In the genomic region with DNA sequence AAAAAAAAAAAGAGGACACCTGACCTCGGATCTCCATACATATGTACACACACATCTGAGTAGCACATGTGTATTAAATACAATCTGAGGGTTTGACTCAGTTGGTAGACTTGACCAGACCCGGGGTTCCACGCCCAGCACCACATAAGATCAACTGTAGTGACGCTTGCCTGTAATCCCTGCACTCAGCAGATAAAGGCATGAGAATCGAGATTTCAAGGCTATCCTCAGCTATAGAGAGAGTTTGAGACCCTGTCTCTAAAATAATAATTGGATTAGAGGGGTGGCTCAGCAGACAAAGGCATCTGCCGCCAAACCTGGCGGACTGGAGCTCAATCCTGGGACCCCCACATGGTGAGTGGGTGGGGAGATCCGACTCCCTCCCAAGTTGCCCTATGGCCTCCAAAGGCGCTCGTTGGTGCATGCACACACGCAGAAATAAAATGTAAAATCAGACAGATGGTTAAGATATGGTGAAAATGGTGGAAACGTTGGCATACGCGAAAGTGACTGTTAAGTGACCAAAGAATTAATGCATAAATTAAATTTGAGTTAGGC, we compare ENCODE assay signal across 8 mouse cellular contexts. TPM values are rescaled to one million over a fixed set of nuclear protein-coding genes. Genes with fewer than 3 reads are reported as not detected.
A peak's percentile ranks its signal among the peaks of the same experiment; 100 is the strongest.
DNase-seq lines count a peak whose midpoint lies in the region; ATAC-seq and TF ChIP-seq lines count a peak whose summit lies in the region.

No protein-coding gene starts in this region.

- no peaks in the 10 kb centered on the region for H3K9me3 ChIP-seq in heart, postnatal 0 days (replicated peaks; ENCODE audit: control insufficient read depth, low read length)

- peak overlapping the region; percentile 74; the same call in 1 of the 2 replicates for H3K9ac ChIP-seq in heart, postnatal 0 days (replicated peaks; ENCODE audit: low read depth, low read length)

- H3K27ac ChIP-seq in kidney, adult 2 months (ENCODE audit: insufficient read depth, low read depth, low read length): no peak overlapping the region
- H3K27ac ChIP-seq in bone marrow, adult 2 months (ENCODE audit: control insufficient read depth, insufficient read depth, low read depth, low read length, poor library complexity): no peak overlapping the region
- no peak overlapping the region for H3K27ac ChIP-seq in heart, postnatal 0 days (ENCODE audit: low read depth)

- TF ChIP-seq CTCF in kidney, adult 2 months (conservative IDR thresholded peaks at IDR 0.05; ENCODE audit: insufficient read depth, insufficient read length, low read depth, low read length): no peak
- no peak for TF ChIP-seq CTCF in bone marrow, adult 2 months (IDR thresholded peaks at IDR 0.05; ENCODE audit: control insufficient read depth, insufficient read depth, low read length)
- no peak for TF ChIP-seq CTCF in heart, postnatal 0 days (IDR thresholded peaks at IDR 0.05; ENCODE audit: low read depth)

- no peak for TF ChIP-seq EP300 in heart, postnatal 0 days (IDR thresholded peaks at IDR 0.05; ENCODE audit: low read depth)

- no peak for TF ChIP-seq POLR2A in kidney, adult 2 months (IDR thresholded peaks at IDR 0.05; ENCODE audit: low read depth, low read length)
- no peak for TF ChIP-seq POLR2A in bone marrow, adult 2 months (IDR thresholded peaks at IDR 0.05; ENCODE audit: borderline replicate concordance, control insufficient read depth, low read depth, low read length)

- no peak for DNase-seq in kidney, adult 2 months
- DNase-seq in kidney, postnatal 10 days: no peak
- no peak for DNase-seq in heart, postnatal 0 days (ENCODE audit: low spot score)
- no peak for DNase-seq in gastrocnemius, postnatal 4 days (ENCODE audit: low spot score in 2 of 2)
- no peak for DNase-seq in left cerebral cortex, postnatal 10 days (ENCODE audit: extremely low spot score in 1 of 2, low spot score in 2 of 2)
- DNase-seq in embryo, embryonic 10 days (ENCODE audit: low spot score): no peak

- 25% methylated on average over 14 of the region's 14 CpGs for WGBS in kidney, adult 2 months
- 24% methylated on average over 14 of the region's 14 CpGs for WGBS in bone marrow, adult 2 months
- WGBS in heart, postnatal 0 days: 23% methylated on average over 14 of the region's 14 CpGs

- H3K4me3 ChIP-seq in kidney, adult 2 months (ENCODE audit: insufficient read depth, low read depth, low read length): peak overlapping the region; percentile 92
- peak overlapping the region; percentile 88 for H3K4me3 ChIP-seq in bone marrow, adult 2 months (replicated peaks; ENCODE audit: control insufficient read depth, low read depth, low read length)
- H3K4me3 ChIP-seq in heart, postnatal 0 days (ENCODE audit: low read depth, low read length): peak overlapping the region; percentile 90

- intact Hi-C loops in left cerebral cortex, postnatal 10 days (cut with DNase I): no loop called here

- ATAC-seq in heart, postnatal 0 days (ENCODE audit: insufficient read depth, low read depth): no peak
- 0 out of 2 replicates have a peak, but pooled peaks have one; percentile 1 for ATAC-seq in megakaryocyte progenitor cell, adult 5-6 weeks (replicated peaks; ENCODE audit: poor library complexity)

- H3K4me1 ChIP-seq in kidney, adult 2 months (ENCODE audit: control insufficient read depth, insufficient read depth, low read length): peaks cover 4% of the 10 kb centered on the region; the same call in 1 of the 2 replicates
- H3K4me1 ChIP-seq in bone marrow, adult 2 months (ENCODE audit: control insufficient read depth, insufficient read depth, low read length): no peaks in the 10 kb centered on the region; the same call in 1 of the 2 replicates
- H3K4me1 ChIP-seq in heart, postnatal 0 days (ENCODE audit: control insufficient read depth, insufficient read depth): peaks cover 16% of the 10 kb centered on the region

- peak overlapping the region; percentile 98 for H3K4me2 ChIP-seq in heart, postnatal 0 days (ENCODE audit: low read depth, low read length)

- no peaks in the 10 kb centered on the region for H3K27me3 ChIP-seq in kidney, adult 2 months (replicated peaks; ENCODE audit: control insufficient read depth, insufficient read depth, low read length)
- peaks cover 3% of the 10 kb centered on the region; the same call in 1 of the 2 replicates for H3K27me3 ChIP-seq in heart, postnatal 0 days (ENCODE audit: control insufficient read depth, insufficient read depth, low read length)

- H3K36me3 ChIP-seq in kidney, adult 2 months (ENCODE audit: control insufficient read depth, insufficient read depth, low read length): no peaks in the 10 kb centered on the region
- no peaks in the 10 kb centered on the region for H3K36me3 ChIP-seq in heart, postnatal 0 days (replicated peaks; ENCODE audit: control insufficient read depth, insufficient read depth, low read length)

RNA-seq across cellular contexts. Expression of gene Vac14, which starts 0.5 kb away (rescaled TPM):
- polyA plus RNA-seq in kidney, adult 2 months (2012; rRNA removed): 36.8 and 39.1 TPM in 2 replicates
- 10.1 and 19.2 TPM in 2 replicates for polyA plus RNA-seq in bone marrow, adult 2 months (2011; ENCODE audit: insufficient read depth, insufficient read length, low replicate concordance, missing spikeins)
- total RNA-seq in heart, postnatal 0 days (2014; rRNA removed; ENCODE audit: low replicate concordance): 13.6 and 23.2 TPM in 2 replicates
- polyA plus RNA-seq in heart, postnatal 0 days (2015; fragmentation: Nextera tagmentation; extraction: Ambion mirVana): 8.9 and 10.3 TPM in 2 replicates
- 33.2 and 38.1 TPM in 2 replicates for total RNA-seq in megakaryocyte progenitor cell, adult 5-6 weeks (2015)
- 24.9 and 26.2 TPM in 2 replicates for total RNA-seq in megakaryocyte progenitor cell, adult 5-6 weeks (2017)
- 10 to 100 TPM; 20.3 to 21.2 TPM for total RNA-seq in gastrocnemius, postnatal 4 days (2021)
- total RNA-seq in left cerebral cortex, postnatal 10 days (2021): 10 to 100 TPM; 30.5 to 32.5 TPM
